In the genomic region with DNA sequence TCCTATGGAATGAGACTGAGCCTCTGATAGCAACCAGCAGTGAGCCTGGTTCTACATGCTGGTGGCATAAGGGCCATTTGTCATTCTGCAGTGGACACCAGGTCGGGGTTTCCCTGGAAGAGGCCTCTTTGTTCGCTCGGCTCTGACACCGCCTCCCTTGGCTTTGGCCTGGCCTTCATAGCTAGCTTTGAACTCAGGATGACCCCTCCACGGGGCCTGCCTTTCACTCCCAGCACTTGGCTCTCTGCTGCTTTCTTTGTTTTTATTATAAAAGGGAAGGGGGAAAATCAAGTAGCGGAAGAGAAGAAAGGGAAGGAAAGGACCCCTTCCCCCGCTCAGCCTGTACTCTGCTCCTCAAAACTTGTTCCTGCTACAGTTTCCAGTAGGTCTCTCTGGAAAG, we compare ENCODE assay signal across 9 mouse cellular contexts. TPM values are rescaled to one million over a fixed set of nuclear protein-coding genes. Genes with fewer than 3 reads are reported as not detected.
A peak's percentile ranks its signal among the peaks of the same experiment; 100 is the strongest.
DNase-seq lines count a peak whose midpoint lies in the region; ATAC-seq lines count a peak whose summit lies in the region.
"Had no signal": no experiment of that assay in that cellular context is flagged by ENCODE, and none has a peak within 500 bp of the region (broad histone marks: within the 10 kb centered on the region; RNA-seq: fewer than 3 reads in every experiment).

No protein-coding gene starts in this region.

- intact Hi-C loops in left cerebral cortex, postnatal 36 days (cut with DNase I) = no loop called here

- H3K4me2 ChIP-seq in embryonic facial prominence, embryonic 11.5 days (ENCODE audit: low read depth, low read length) = no peak overlapping the region
- peak overlapping the region; percentile 16 for H3K4me2 ChIP-seq in intestine, embryonic 14.5 days (ENCODE audit: low read length)

- no peak overlapping the region for H3K27ac ChIP-seq in embryonic facial prominence, embryonic 11.5 days (replicated peaks; ENCODE audit: low read depth, low read length)
- H3K27ac ChIP-seq in intestine, embryonic 14.5 days (ENCODE audit: low read depth) = peak overlapping the region; percentile 25; the same call in 1 of the 2 replicates

- peak; percentile 38 for DNase-seq in kidney, adult 9 months
- DNase-seq in kidney, adult 11 months = no peak
- DNase-seq in embryonic facial prominence, embryonic 11.5 days (ENCODE audit: low spot score) = peak; percentile 54
- DNase-seq in intestine, embryonic 14.5 days (ENCODE audit: low spot score) = peak; percentile 71
- DNase-seq in lung, postnatal 10 days = peak; percentile 64
- no peak for DNase-seq in frontal cortex, postnatal 25 days (ENCODE audit: low spot score in 2 of 2)
- DNase-seq in urinary bladder, adult 18-20 months (ENCODE audit: low spot score in 2 of 2) = no peak
- no peak for DNase-seq in left cerebral cortex, postnatal 36 days (ENCODE audit: low spot score in 2 of 2)

- H3K4me1 ChIP-seq in embryonic facial prominence, embryonic 11.5 days (ENCODE audit: control insufficient read depth, insufficient read depth, low read length) = no peaks in the 10 kb centered on the region
- peaks cover 49% of the 10 kb centered on the region for H3K4me1 ChIP-seq in intestine, embryonic 14.5 days (replicated peaks; ENCODE audit: control insufficient read depth, insufficient read depth, low read length)

- H3K27me3 ChIP-seq in embryonic facial prominence, embryonic 11.5 days (ENCODE audit: control insufficient read depth, insufficient read depth, low read length) = no peaks in the 10 kb centered on the region
- H3K27me3 ChIP-seq in intestine, embryonic 14.5 days (replicated peaks; ENCODE audit: control insufficient read depth, insufficient read depth, low read length) = no peaks in the 10 kb centered on the region

- peak; percentile 60; the same call in 1 of the 2 replicates for ATAC-seq in embryonic facial prominence, embryonic 11.5 days (replicated peaks; ENCODE audit: insufficient number of reproducible peaks, low FRiP score, low TSS enrichment, low read depth)
- peak; percentile 53 for ATAC-seq in intestine, embryonic 14.5 days (replicated peaks; ENCODE audit: low FRiP score, low TSS enrichment, low read depth)

- H3K4me3 ChIP-seq in embryonic facial prominence, embryonic 11.5 days (ENCODE audit: low read depth, low read length) = no peak overlapping the region
- H3K4me3 ChIP-seq in intestine, embryonic 14.5 days (ENCODE audit: low read depth, low read length) = no peak overlapping the region

- no peak overlapping the region for H3K9ac ChIP-seq in embryonic facial prominence, embryonic 11.5 days (replicated peaks; ENCODE audit: low read length)
- H3K9ac ChIP-seq in intestine, embryonic 14.5 days (ENCODE audit: low read length) = no peak overlapping the region

- no peaks in the 10 kb centered on the region for H3K36me3 ChIP-seq in embryonic facial prominence, embryonic 11.5 days (replicated peaks; ENCODE audit: control insufficient read depth, insufficient read depth, low read depth, low read length)
- 0 out of 2 replicates have a peak, but pooled peaks cover 7% of the 10 kb centered on the region for H3K36me3 ChIP-seq in intestine, embryonic 14.5 days (ENCODE audit: control insufficient read depth, insufficient read depth, low read length)
- H3K36me3 ChIP-seq: G1E had no signal

- H3K9me3 ChIP-seq in embryonic facial prominence, embryonic 11.5 days (replicated peaks; ENCODE audit: control insufficient read depth, low read length) = no peaks in the 10 kb centered on the region
- no peaks in the 10 kb centered on the region for H3K9me3 ChIP-seq in intestine, embryonic 14.5 days (ENCODE audit: control insufficient read depth, low read length)
- H3K9me3 ChIP-seq: G1E had no signal

- 15% methylated on average over 7 of the region's 7 CpGs for WGBS in embryonic facial prominence, embryonic 11.5 days
- 15% methylated on average over 7 of the region's 7 CpGs for WGBS in intestine, embryonic 14.5 days

RNA-seq across cellular contexts. Expression of gene Rbp1, which starts 7.0 kb away (rescaled TPM):
- 70.8 and 81.9 TPM in 2 replicates for polyA plus RNA-seq in embryonic facial prominence, embryonic 11.5 days (2014; fragmentation: Nextera tagmentation; extraction: Ambion mirVana)
- 105 and 109 TPM in 2 replicates for polyA plus RNA-seq in intestine, embryonic 14.5 days (2014; fragmentation: Nextera tagmentation; extraction: Ambion mirVana)
- total RNA-seq in left cerebral cortex, postnatal 36 days (2021) = 1 to 10 TPM; 5.4 to 5.7 TPM
- polyA plus RNA-seq: G1E had no signal

RNA-seq across cellular contexts. Expression of gene Rbp2, which starts 56.1 kb away (rescaled TPM):
- polyA plus RNA-seq in embryonic facial prominence, embryonic 11.5 days (2014; fragmentation: Nextera tagmentation; extraction: Ambion mirVana) = 0.38 TPM in 1 of 2 replicates, not detected in the other
- 4.3 and 8.4 TPM in 2 replicates for polyA plus RNA-seq in intestine, embryonic 14.5 days (2014; fragmentation: Nextera tagmentation; extraction: Ambion mirVana)
- not detected for total RNA-seq in left cerebral cortex, postnatal 36 days (2021)
- total RNA-seq: G1E had no signal

Comparison
In these comparisons a context has a peak if more than half of its experiments do, and no peak if none do; other contexts are left out.
1. DNase-seq: peak in kidney, adult 9 months (single experiment), embryonic facial prominence, embryonic 11.5 days (single experiment), intestine, embryonic 14.5 days (single experiment) and lung, postnatal 10 days (single experiment); none in kidney, adult 11 months (single experiment), frontal cortex, postnatal 25 days (0 of 2), urinary bladder, adult 18-20 months (0 of 2) and left cerebral cortex, postnatal 36 days (0 of 2).